Mouse (Mus musculus) E14TG2a.4 (cell line): ENCODE results near the gene Taok1.

Experiments used
- H3K27me3 ChIP-seq: 2 replicates; pipeline ENCODE4 v1.6.1; 2014; ENCODE audit warnings: low read length, control low read depth; ENCODE audit not compliant: insufficient read depth
- H3K36me3 ChIP-seq: 2 replicates; pipeline ENCODE4 v1.6.1; 2014; ENCODE audit warnings: low read length, control low read depth; ENCODE audit not compliant: insufficient read depth
- H3K4me1 ChIP-seq: replicated peaks from 2 replicates; pipeline ENCODE4 v1.6.1; 2014; ENCODE audit warnings: low read depth, low read length, control low read depth
- H3K4me3 ChIP-seq: replicated peaks from 2 replicates; pipeline ENCODE4 v1.5.1; 2014; ENCODE audit warnings: mild to moderate bottlenecking, low read length
- H3K9me3 ChIP-seq: 2 replicates; pipeline ENCODE4 v1.6.1; 2014; ENCODE audit warnings: low read length, control low read depth
- CTCF ChIP-seq: conservative IDR thresholded peaks from 2 replicates; pipeline ENCODE4 v1.5.1; 2014; ENCODE audit warnings: low read length
- NANOG ChIP-seq: IDR thresholded peaks from 2 replicates; pipeline ENCODE4 v1.6.1; 2014; ENCODE audit warnings: borderline replicate concordance, low read length, mixed read lengths
- POU5F1 ChIP-seq: IDR thresholded peaks from 2 replicates; pipeline ENCODE4 v1.6.1; 2014; ENCODE audit warnings: low read length, borderline replicate concordance

Gene Taok1

GRCm38 (mm10) chr11:77506941-77507340, 100.7 kb downstream of the Taok1 start:
- H3K4me3 ChIP-seq = no peak overlapping the region
- TF ChIP-seq CTCF (no peak), NANOG (no peak), POU5F1 (no peak)

GRCm38 (mm10) chr11:77506273-77506672, 101.3 kb downstream of the Taok1 start:
- Histone ChIP-seq H3K4me3 (0 out of 2 replicates have a peak overlapping the region, but pooled peaks have one; percentile 46), H3K4me1 (peaks cover 83% of the 10 kb centered on the region), H3K36me3 (peaks cover 76% of the 10 kb centered on the region), H3K27me3 (0 out of 2 replicates have a peak, but pooled peaks cover 2% of the 10 kb centered on the region), H3K9me3 (no peaks in the 10 kb centered on the region)
- TF ChIP-seq CTCF (no peak), NANOG (no peak), POU5F1 (no peak)

More at GRCm38 (mm10) chr11:77506941-77507340, 100.7 kb downstream of the Taok1 start:
- Histone ChIP-seq H3K4me1 (peaks cover 77% of the 10 kb centered on the region), H3K36me3 (peaks cover 69% of the 10 kb centered on the region), H3K27me3 (0 out of 2 replicates have a peak, but pooled peaks cover 2% of the 10 kb centered on the region), H3K9me3 (no peaks in the 10 kb centered on the region)

GRCm38 (mm10) chr11:77505291-77505980, 102.2 kb downstream of the Taok1 start:
- Histone ChIP-seq H3K9me3 (no peaks in the 10 kb centered on the region), H3K36me3 (peaks cover 84% of the 10 kb centered on the region), H3K27me3 (no peaks in the 10 kb centered on the region), H3K4me3 (peak overlapping the region; percentile 46; the same call in 1 of the 2 replicates), H3K4me1 (peaks cover 92% of the 10 kb centered on the region)
- TF ChIP-seq POU5F1 (no peak), CTCF (no peak), NANOG (no peak)

- Histone ChIP-seq H3K27me3 (no peaks in the 10 kb centered on the region), H3K4me1 (peaks cover 97% of the 10 kb centered on the region), H3K4me3 (peak overlapping the region; percentile 46), H3K9me3 (no peaks in the 10 kb centered on the region), H3K36me3 (peaks cover 84% of the 10 kb centered on the region)
- TF ChIP-seq CTCF = no peak
- TF ChIP-seq POU5F1 = no peak
- no peak for TF ChIP-seq NANOG
Measured at GRCm38 (mm10) chr11:77504377-77504776, 103.2 kb downstream of the Taok1 start.

GRCm38 (mm10) chr11:77503511-77503910, 104.1 kb downstream of the Taok1 start:
- Histone ChIP-seq H3K4me3 (peak overlapping the region; percentile 46), H3K9me3 (no peaks in the 10 kb centered on the region), H3K27me3 (no peaks in the 10 kb centered on the region), H3K4me1 (peaks cover 98% of the 10 kb centered on the region), H3K36me3 (peaks cover 93% of the 10 kb centered on the region)
- no peak for TF ChIP-seq CTCF
- TF ChIP-seq POU5F1 = no peak
- no peak for TF ChIP-seq NANOG

- Histone ChIP-seq H3K4me3 (peak overlapping the region; percentile 46), H3K9me3 (no peaks in the 10 kb centered on the region), H3K4me1 (peaks cover 100% of the 10 kb centered on the region), H3K36me3 (peaks cover 91% of the 10 kb centered on the region), H3K27me3 (no peaks in the 10 kb centered on the region)
- TF ChIP-seq CTCF (no peak; the same call in 1 of the 2 replicates), NANOG (no peak), POU5F1 (no peak)
Measured at GRCm38 (mm10) chr11:77502481-77502880, 105.1 kb downstream of the Taok1 start.

GRCm38 (mm10) chr11:77501971-77502370, 105.6 kb downstream of the Taok1 start:
- Histone ChIP-seq H3K4me1 (peaks cover 100% of the 10 kb centered on the region), H3K36me3 (peaks cover 86% of the 10 kb centered on the region), H3K4me3 (peak overlapping the region; percentile 46; the same call in 1 of the 2 replicates), H3K9me3 (no peaks in the 10 kb centered on the region), H3K27me3 (no peaks in the 10 kb centered on the region)
- no peak; the same call in 1 of the 2 replicates for TF ChIP-seq CTCF
- TF ChIP-seq POU5F1 = no peak
- no peak for TF ChIP-seq NANOG

GRCm38 (mm10) chr11:77501392-77501791, 106.2 kb downstream of the Taok1 start:
- H3K27me3 ChIP-seq = no peaks in the 10 kb centered on the region
- H3K4me3 ChIP-seq = peak overlapping the region; percentile 48; the same call in 1 of the 2 replicates
- peaks cover 99% of the 10 kb centered on the region for H3K4me1 ChIP-seq
- TF ChIP-seq POU5F1 (no peak), CTCF (peak; percentile 88), NANOG (no peak)
- H3K9me3 ChIP-seq = no peaks in the 10 kb centered on the region
- H3K36me3 ChIP-seq = peaks cover 81% of the 10 kb centered on the region
